Mouse (Mus musculus): ENCODE measurements at regions not wholly inside any gene's neighbourhood (a gene's known extent, or its start where the extent isn't known, plus 50 kb on each side); places are given as distances from the start of the nearest gene placed in this dataset.

GRCm38 (mm10) chr19:14225787-14226186 lies 312.5 kb downstream of the Olfr1505 start:
- Histone ChIP-seq H3K27ac (no peak overlapping the region), H3K9me3 (replicated peaks) (no peaks in the 10 kb centered on the region), H3K4me3 (no peak overlapping the region), H3K27me3 (ENCODE audit: low read depth, poor library complexity, severe bottlenecking) (no peaks in the 10 kb centered on the region), H3K4me1 (peaks cover 6% of the 10 kb centered on the region; the same call in 1 of the 2 replicates), H3K36me3 (no peaks in the 10 kb centered on the region)
- WGBS, result 59% methylated on average over 4 of the region's 4 CpGs
- DNase-seq (ENCODE audit: low spot score), result no peak

GRCm38 (mm10) chr19:14226521-14226920 lies 313.2 kb downstream of the Olfr1505 start:
- Histone ChIP-seq H3K4me1 (peaks cover 6% of the 10 kb centered on the region; the same call in 1 of the 2 replicates), H3K36me3 (no peaks in the 10 kb centered on the region), H3K4me3 (no peak overlapping the region), H3K27ac (no peak overlapping the region), H3K9me3 (replicated peaks) (no peaks in the 10 kb centered on the region), H3K27me3 (ENCODE audit: low read depth, poor library complexity, severe bottlenecking) (no peaks in the 10 kb centered on the region)
- DNase-seq (ENCODE audit: low spot score), result no peak

- H3K27me3 ChIP-seq (ENCODE audit: low read depth, poor library complexity, severe bottlenecking), result no peaks in the 10 kb centered on the region
- no peaks in the 10 kb centered on the region for H3K9me3 ChIP-seq (replicated peaks)
- DNase-seq (ENCODE audit: low spot score), result no peak
- WGBS, result 86% methylated on average over 5 of the region's 5 CpGs
- H3K27ac ChIP-seq, result no peak overlapping the region
- H3K4me3 ChIP-seq, result no peak overlapping the region
- peaks cover 15% of the 10 kb centered on the region for H3K4me1 ChIP-seq
- H3K36me3 ChIP-seq, result no peaks in the 10 kb centered on the region
These were observed 330.2 kb downstream of the Olfr1505 start for GRCm38 (mm10) chr19:14243565-14243964.

GRCm38 (mm10) chr19:14246973-14247614 lies 333.8 kb downstream of the Olfr1505 start:
- DNase-seq (ENCODE audit: low spot score), result no peak
- no peaks in the 10 kb centered on the region for H3K9me3 ChIP-seq (replicated peaks)
- no peak overlapping the region for H3K4me3 ChIP-seq
- WGBS, result 77% methylated on average over 6 of the region's 6 CpGs
- no peak overlapping the region for H3K27ac ChIP-seq
- H3K27me3 ChIP-seq (ENCODE audit: low read depth, poor library complexity, severe bottlenecking), result no peaks in the 10 kb centered on the region
- H3K36me3 ChIP-seq, result no peaks in the 10 kb centered on the region
- H3K4me1 ChIP-seq, result no peaks in the 10 kb centered on the region

- Histone ChIP-seq H3K4me3 (no peak overlapping the region), H3K4me1 (no peaks in the 10 kb centered on the region), H3K36me3 (no peaks in the 10 kb centered on the region), H3K9me3 (replicated peaks) (no peaks in the 10 kb centered on the region), H3K27me3 (ENCODE audit: low read depth, poor library complexity, severe bottlenecking) (no peaks in the 10 kb centered on the region), H3K27ac (no peak overlapping the region)
- no peak for DNase-seq (ENCODE audit: low spot score)
- WGBS, result 63% methylated on average over 1 of the region's 1 CpGs
These were observed 334.6 kb downstream of the Olfr1505 start for GRCm38 (mm10) chr19:14247979-14248378.

- WGBS, result 67% methylated on average over 5 of the region's 5 CpGs
- Histone ChIP-seq H3K9me3 (replicated peaks) (no peaks in the 10 kb centered on the region), H3K4me1 (no peaks in the 10 kb centered on the region), H3K27me3 (ENCODE audit: low read depth, poor library complexity, severe bottlenecking) (no peaks in the 10 kb centered on the region), H3K4me3 (no peak overlapping the region), H3K27ac (no peak overlapping the region), H3K36me3 (no peaks in the 10 kb centered on the region)
- no peak for DNase-seq (ENCODE audit: low spot score)
These were observed 339.2 kb downstream of the Tle4 start for GRCm38 (mm10) chr19:14258621-14259051.

- H3K36me3 ChIP-seq, result no peaks in the 10 kb centered on the region
- no peaks in the 10 kb centered on the region for H3K9me3 ChIP-seq (replicated peaks)
- no peak for DNase-seq (ENCODE audit: low spot score)
- no peak overlapping the region for H3K4me3 ChIP-seq
- no peaks in the 10 kb centered on the region for H3K4me1 ChIP-seq
- no peaks in the 10 kb centered on the region for H3K27me3 ChIP-seq (ENCODE audit: low read depth, poor library complexity, severe bottlenecking)
- whole genome bisulfite sequencing, result 67% methylated on average over 2 of the region's 2 CpGs
- H3K27ac ChIP-seq, result no peak overlapping the region
These were observed 338.6 kb downstream of the Tle4 start for GRCm38 (mm10) chr19:14259223-14259622.

- Histone ChIP-seq H3K9me3 (replicated peaks) (no peaks in the 10 kb centered on the region), H3K27me3 (ENCODE audit: low read depth, poor library complexity, severe bottlenecking) (no peaks in the 10 kb centered on the region), H3K4me3 (no peak overlapping the region), H3K4me1 (no peaks in the 10 kb centered on the region), H3K27ac (no peak overlapping the region), H3K36me3 (no peaks in the 10 kb centered on the region)
- DNase-seq (ENCODE audit: low spot score), result no peak
- WGBS, result 65% methylated on average over 1 of the region's 1 CpGs
These were observed 308.5 kb downstream of the Tle4 start for GRCm38 (mm10) chr19:14289331-14289737.

GRCm38 (mm10) chr19:14290911-14291310 lies 306.9 kb downstream of the Tle4 start:
- H3K27ac ChIP-seq, result no peak overlapping the region
- H3K9me3 ChIP-seq (replicated peaks), result no peaks in the 10 kb centered on the region
- H3K4me1 ChIP-seq, result no peaks in the 10 kb centered on the region
- H3K27me3 ChIP-seq (ENCODE audit: low read depth, poor library complexity, severe bottlenecking), result 0 out of 2 replicates have a peak, but pooled peaks cover under 1% of the 10 kb centered on the region
- no peaks in the 10 kb centered on the region for H3K36me3 ChIP-seq
- WGBS, result 93% methylated on average over 6 of the region's 6 CpGs
- H3K4me3 ChIP-seq, result no peak overlapping the region
- no peak for DNase-seq (ENCODE audit: low spot score)

GRCm38 (mm10) chr19:14293172-14293571 lies 304.7 kb downstream of the Tle4 start:
- no peak overlapping the region for H3K27ac ChIP-seq
- no peaks in the 10 kb centered on the region for H3K4me1 ChIP-seq
- DNase-seq (ENCODE audit: low spot score), result no peak
- no peaks in the 10 kb centered on the region for H3K9me3 ChIP-seq (replicated peaks)
- H3K4me3 ChIP-seq, result no peak overlapping the region
- H3K27me3 ChIP-seq (ENCODE audit: low read depth, poor library complexity, severe bottlenecking), result peaks cover 18% of the 10 kb centered on the region; the same call in 1 of the 2 replicates
- no peaks in the 10 kb centered on the region for H3K36me3 ChIP-seq
- WGBS, result 78% methylated on average over 3 of the region's 3 CpGs

GRCm38 (mm10) chr19:14301176-14301943 lies 296.5 kb downstream of the Tle4 start:
- no peak overlapping the region for H3K27ac ChIP-seq
- H3K27me3 ChIP-seq (ENCODE audit: low read depth, poor library complexity, severe bottlenecking), result peaks cover 70% of the 10 kb centered on the region
- 0 out of 2 replicates have a peak, but pooled peaks cover 8% of the 10 kb centered on the region for H3K4me1 ChIP-seq
- H3K9me3 ChIP-seq (replicated peaks), result no peaks in the 10 kb centered on the region
- H3K36me3 ChIP-seq, result no peaks in the 10 kb centered on the region
- DNase-seq (ENCODE audit: low spot score), result no peak
- WGBS, result 52% methylated on average over 6 of the region's 6 CpGs
- no peak overlapping the region for H3K4me3 ChIP-seq

- 81% methylated on average over 7 of the region's 7 CpGs for WGBS
- Histone ChIP-seq H3K27me3 (ENCODE audit: low read depth, poor library complexity, severe bottlenecking) (0 out of 2 replicates have a peak, but pooled peaks cover 8% of the 10 kb centered on the region), H3K27ac (no peak overlapping the region), H3K4me3 (no peak overlapping the region), H3K9me3 (replicated peaks) (no peaks in the 10 kb centered on the region), H3K4me1 (0 out of 2 replicates have a peak, but pooled peaks cover 5% of the 10 kb centered on the region), H3K36me3 (no peaks in the 10 kb centered on the region)
- no peak for DNase-seq (ENCODE audit: low spot score)
These were observed 283.6 kb downstream of the Tle4 start for GRCm38 (mm10) chr19:14314301-14314700.

GRCm38 (mm10) chr19:14319677-14320191 lies 278.1 kb downstream of the Tle4 start:
- 77% methylated on average over 3 of the region's 3 CpGs for WGBS
- peaks cover 24% of the 10 kb centered on the region for H3K27me3 ChIP-seq (ENCODE audit: low read depth, poor library complexity, severe bottlenecking)

More at GRCm38 (mm10) chr19:14319677-14320191, 278.1 kb downstream of the Tle4 start:
- Histone ChIP-seq H3K36me3 (no peaks in the 10 kb centered on the region), H3K4me3 (no peak overlapping the region), H3K27ac (no peak overlapping the region), H3K4me1 (peaks cover 10% of the 10 kb centered on the region), H3K9me3 (replicated peaks) (no peaks in the 10 kb centered on the region)
- no peak for DNase-seq (ENCODE audit: low spot score)
